Mouse (Mus musculus): Measurements from ENCODE around the gene Dhx58. TPM values are rescaled to one million over a fixed set of nuclear protein-coding genes. Genes with fewer than 3 reads are reported as not detected.

Gene Dhx58
- 31.5 and 32.0 TPM in 2 replicates for polyA plus RNA-seq (2012; rRNA removed)

GRCm38 (mm10) chr11:100703851-100704531 lies at the start of gene Dhx58:
Gene Dhx58 (minus strand): TSS chr11:100704271.
- Histone ChIP-seq H3K27me3 (ENCODE audit: control insufficient read depth, insufficient read depth, low read length) (no peaks in the 10 kb centered on the region), H3K27ac (ENCODE audit: control insufficient read depth, insufficient read depth, low read depth, low read length) (peak within 1 kb of the TSS; percentile 71), H3K4me3 (ENCODE audit: control insufficient read depth, low read depth, low read length) (peak within 1 kb of the TSS; percentile 78), H3K4me1 (ENCODE audit: control insufficient read depth, insufficient read depth, low read length) (peaks cover 28% of the 10 kb centered on the region), H3K36me3 (ENCODE audit: control insufficient read depth, insufficient read depth, low read length) (peaks cover 1% of the 10 kb centered on the region; the same call in 1 of the 2 replicates)
- no peak for TF ChIP-seq POLR2A (IDR thresholded peaks at IDR 0.05; ENCODE audit: control insufficient read depth, low read depth, low read length)
- TF ChIP-seq CTCF (IDR thresholded peaks at IDR 0.05; ENCODE audit: control insufficient read depth, insufficient read depth, insufficient replicate concordance, low read depth, low read length) = no peak

GRCm38 (mm10) chr11:100752294-100752693 lies 48.2 kb upstream of the Dhx58 start:
- Histone ChIP-seq H3K36me3 (ENCODE audit: control insufficient read depth, insufficient read depth, low read length) (no peaks in the 10 kb centered on the region), H3K4me1 (ENCODE audit: control insufficient read depth, insufficient read depth, low read length) (peaks cover 6% of the 10 kb centered on the region), H3K4me3 (ENCODE audit: control insufficient read depth, low read depth, low read length) (no peak overlapping the region), H3K27me3 (ENCODE audit: control insufficient read depth, insufficient read depth, low read length) (no peaks in the 10 kb centered on the region), H3K27ac (ENCODE audit: control insufficient read depth, insufficient read depth, low read depth, low read length) (no peak overlapping the region)
- TF ChIP-seq POLR2A (IDR thresholded peaks at IDR 0.05; ENCODE audit: control insufficient read depth, low read depth, low read length) (no peak), CTCF (IDR thresholded peaks at IDR 0.05; ENCODE audit: control insufficient read depth, insufficient read depth, insufficient replicate concordance, low read depth, low read length) (no peak)

DNA sequence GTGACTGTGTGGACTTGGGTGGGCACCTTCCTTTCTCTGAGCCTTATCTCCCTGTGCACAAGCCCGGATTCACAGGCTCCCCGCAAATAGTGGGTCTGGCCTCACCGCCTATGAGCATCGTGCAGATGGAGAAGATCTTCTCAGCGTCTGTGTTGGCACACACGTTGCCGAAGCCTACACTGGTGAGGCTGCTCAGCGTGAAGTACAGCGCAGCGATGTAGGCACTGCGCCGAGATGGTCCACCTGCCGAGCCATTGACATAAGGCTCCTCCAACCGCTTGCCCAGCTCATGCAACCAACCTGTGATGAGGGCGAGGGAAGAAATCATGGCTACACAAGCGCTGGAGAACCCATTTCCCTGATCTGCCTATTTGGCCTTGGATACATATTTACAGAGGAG lies 46.1 kb upstream of the Dhx58 start:
- no peaks in the 10 kb centered on the region for H3K36me3 ChIP-seq (ENCODE audit: control insufficient read depth, insufficient read depth, low read length)
- H3K27ac ChIP-seq (ENCODE audit: control insufficient read depth, insufficient read depth, low read depth, low read length) = no peak overlapping the region
- TF ChIP-seq POLR2A (IDR thresholded peaks at IDR 0.05; ENCODE audit: control insufficient read depth, low read depth, low read length) = no peak
- TF ChIP-seq CTCF (IDR thresholded peaks at IDR 0.05; ENCODE audit: control insufficient read depth, insufficient read depth, insufficient replicate concordance, low read depth, low read length) = no peak
- peaks cover 10% of the 10 kb centered on the region for H3K4me1 ChIP-seq (ENCODE audit: control insufficient read depth, insufficient read depth, low read length)
- H3K27me3 ChIP-seq (ENCODE audit: control insufficient read depth, insufficient read depth, low read length) = no peaks in the 10 kb centered on the region
- H3K4me3 ChIP-seq (ENCODE audit: control insufficient read depth, low read depth, low read length) = no peak overlapping the region

DNA sequence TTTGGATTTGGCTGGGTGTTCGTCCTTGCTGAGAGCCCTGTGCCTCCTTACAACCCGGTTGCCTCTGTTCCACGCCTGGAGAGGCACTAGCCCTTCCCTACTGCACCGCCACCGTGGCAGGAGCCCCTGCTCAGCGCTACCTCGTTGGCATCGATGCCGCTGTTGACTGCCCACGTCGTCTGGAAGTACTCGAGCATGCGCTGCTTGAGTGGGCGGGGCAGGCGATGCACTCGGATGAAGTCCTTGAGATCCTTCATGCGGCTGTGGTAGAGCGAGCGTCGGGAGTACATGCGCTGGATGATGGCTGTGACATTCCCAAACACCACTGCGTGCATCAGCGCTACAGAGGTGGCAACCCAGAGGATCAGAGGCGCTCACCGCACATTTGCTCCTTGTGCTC lies 45.4 kb upstream of the Dhx58 start:
- TF ChIP-seq POLR2A (IDR thresholded peaks at IDR 0.05; ENCODE audit: control insufficient read depth, low read depth, low read length) (no peak), CTCF (IDR thresholded peaks at IDR 0.05; ENCODE audit: control insufficient read depth, insufficient read depth, insufficient replicate concordance, low read depth, low read length) (no peak)
- Histone ChIP-seq H3K4me1 (ENCODE audit: control insufficient read depth, insufficient read depth, low read length) (peaks cover 10% of the 10 kb centered on the region), H3K27me3 (ENCODE audit: control insufficient read depth, insufficient read depth, low read length) (no peaks in the 10 kb centered on the region), H3K4me3 (ENCODE audit: control insufficient read depth, low read depth, low read length) (no peak overlapping the region), H3K27ac (ENCODE audit: control insufficient read depth, insufficient read depth, low read depth, low read length) (no peak overlapping the region), H3K36me3 (ENCODE audit: control insufficient read depth, insufficient read depth, low read length) (no peaks in the 10 kb centered on the region)

DNA sequence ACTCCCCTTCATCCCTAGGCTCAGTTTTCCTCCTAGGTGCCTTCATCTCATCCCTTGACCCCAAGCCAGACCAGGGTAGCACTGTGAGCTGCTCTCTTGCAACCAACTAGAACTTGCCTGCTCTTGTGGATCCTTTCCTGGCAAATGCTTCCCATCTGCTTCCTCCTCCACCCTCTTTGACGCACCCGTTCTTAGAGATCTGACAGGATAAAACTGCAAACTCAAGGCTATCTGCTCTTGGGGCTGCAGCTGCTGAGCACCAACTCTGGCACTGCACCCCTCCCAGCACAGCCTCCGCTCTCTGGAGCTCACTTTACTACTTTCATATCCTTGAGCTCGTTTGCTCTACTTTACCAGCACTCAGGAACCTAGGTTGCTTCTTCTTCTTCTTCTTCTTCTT lies 44.5 kb upstream of the Dhx58 start:
- Histone ChIP-seq H3K27me3 (ENCODE audit: control insufficient read depth, insufficient read depth, low read length) (no peaks in the 10 kb centered on the region), H3K4me1 (ENCODE audit: control insufficient read depth, insufficient read depth, low read length) (peaks cover 10% of the 10 kb centered on the region), H3K27ac (ENCODE audit: control insufficient read depth, insufficient read depth, low read depth, low read length) (no peak overlapping the region), H3K4me3 (ENCODE audit: control insufficient read depth, low read depth, low read length) (no peak overlapping the region), H3K36me3 (ENCODE audit: control insufficient read depth, insufficient read depth, low read length) (no peaks in the 10 kb centered on the region)
- TF ChIP-seq POLR2A (IDR thresholded peaks at IDR 0.05; ENCODE audit: control insufficient read depth, low read depth, low read length) (no peak), CTCF (IDR thresholded peaks at IDR 0.05; ENCODE audit: control insufficient read depth, insufficient read depth, insufficient replicate concordance, low read depth, low read length) (no peak)

DNA sequence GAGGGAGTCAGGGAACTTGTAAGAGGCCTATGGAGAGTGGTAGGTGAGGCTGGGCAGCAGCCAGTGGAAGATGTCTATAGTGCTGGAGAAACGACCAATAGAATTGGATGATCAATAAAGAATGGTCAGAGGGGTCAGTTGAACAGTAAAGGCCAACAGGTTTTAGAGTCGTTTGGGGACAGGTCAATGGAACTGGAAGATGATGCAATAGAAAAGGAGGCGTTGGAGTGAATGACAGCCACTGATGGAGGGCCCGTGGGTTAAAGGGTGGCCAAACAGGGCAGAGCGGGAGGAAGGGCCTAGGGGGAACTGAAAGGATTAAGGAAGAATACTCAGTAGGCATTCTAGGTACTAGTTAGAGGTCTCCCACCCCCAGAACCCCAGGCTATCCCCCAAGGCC lies 43.0 kb upstream of the Dhx58 start:
- no peak overlapping the region for H3K4me3 ChIP-seq (ENCODE audit: control insufficient read depth, low read depth, low read length)
- no peaks in the 10 kb centered on the region for H3K36me3 ChIP-seq (ENCODE audit: control insufficient read depth, insufficient read depth, low read length)
- H3K27ac ChIP-seq (ENCODE audit: control insufficient read depth, insufficient read depth, low read depth, low read length) = no peak overlapping the region
- H3K4me1 ChIP-seq (ENCODE audit: control insufficient read depth, insufficient read depth, low read length) = peaks cover 10% of the 10 kb centered on the region
- TF ChIP-seq CTCF (IDR thresholded peaks at IDR 0.05; ENCODE audit: control insufficient read depth, insufficient read depth, insufficient replicate concordance, low read depth, low read length) = no peak
- H3K27me3 ChIP-seq (ENCODE audit: control insufficient read depth, insufficient read depth, low read length) = no peaks in the 10 kb centered on the region

GRCm38 (mm10) chr11:100746546-100746945 lies 42.5 kb upstream of the Dhx58 start:
- no peak overlapping the region for H3K27ac ChIP-seq (ENCODE audit: control insufficient read depth, insufficient read depth, low read depth, low read length)
- no peak overlapping the region for H3K4me3 ChIP-seq (ENCODE audit: control insufficient read depth, low read depth, low read length)
- peaks cover 10% of the 10 kb centered on the region for H3K4me1 ChIP-seq (ENCODE audit: control insufficient read depth, insufficient read depth, low read length)
- H3K27me3 ChIP-seq (ENCODE audit: control insufficient read depth, insufficient read depth, low read length) = no peaks in the 10 kb centered on the region
- H3K36me3 ChIP-seq (ENCODE audit: control insufficient read depth, insufficient read depth, low read length) = no peaks in the 10 kb centered on the region
- TF ChIP-seq CTCF (IDR thresholded peaks at IDR 0.05; ENCODE audit: control insufficient read depth, insufficient read depth, insufficient replicate concordance, low read depth, low read length) (no peak), POLR2A (IDR thresholded peaks at IDR 0.05; ENCODE audit: control insufficient read depth, low read depth, low read length) (no peak)

Measured in testis, adult 2 months (tissue).